Mouse (Mus musculus): ENCODE measurements around the gene Irf2.
"Not testable (repeated sequence)": the region's sequence is repeated elsewhere in the genome, so short reads cannot be mapped to it uniquely, and the experiment has no call there.

Irf2 gene

DNA sequence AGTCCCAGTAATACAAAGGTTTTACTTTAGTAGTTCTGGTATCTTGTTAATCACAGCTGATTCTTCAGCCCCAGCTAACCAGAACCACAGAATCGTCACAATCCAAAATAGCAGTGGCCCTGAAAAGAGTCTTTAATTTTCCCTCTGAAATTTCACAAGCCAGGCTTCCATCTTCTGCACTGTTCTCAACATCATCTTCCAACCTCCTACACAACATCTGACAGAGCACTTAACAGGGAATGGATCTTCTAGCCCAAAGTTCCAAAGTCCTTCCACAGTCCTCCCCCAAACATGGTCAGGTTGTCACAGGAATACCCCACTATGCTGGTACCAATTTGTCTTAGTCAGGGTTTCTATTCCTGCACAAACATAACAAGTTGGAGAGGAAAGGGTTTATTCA is 9.9 kb upstream of the Irf2 start:
- not testable (repeated sequence) for DNase-seq

DNA sequence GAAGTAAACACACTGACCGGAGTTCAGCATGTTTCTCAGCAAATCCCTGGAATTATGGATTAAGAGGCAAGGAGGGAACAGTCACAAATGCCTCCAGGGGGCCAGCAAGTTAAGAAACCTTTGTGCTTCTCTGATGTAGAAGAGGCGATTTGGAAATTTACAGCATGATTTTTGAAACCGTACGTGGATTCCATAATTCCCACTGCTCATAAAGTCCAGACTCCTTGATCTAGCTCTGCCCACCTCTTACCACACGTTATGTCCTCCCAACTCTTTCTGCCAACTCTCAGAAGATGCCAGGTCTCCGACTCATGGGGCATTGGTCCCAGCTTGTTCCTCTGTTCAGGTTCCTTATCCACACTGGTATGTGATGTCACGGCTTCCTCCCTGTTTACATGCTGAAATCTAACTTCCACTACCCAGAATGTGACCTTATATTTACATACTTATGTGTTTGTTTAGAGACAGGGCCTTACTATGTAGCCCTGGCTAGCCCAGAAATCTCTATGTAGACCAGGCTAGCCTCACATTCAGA is 7.1 kb upstream of the Irf2 start:
- no peak for DNase-seq

DNA sequence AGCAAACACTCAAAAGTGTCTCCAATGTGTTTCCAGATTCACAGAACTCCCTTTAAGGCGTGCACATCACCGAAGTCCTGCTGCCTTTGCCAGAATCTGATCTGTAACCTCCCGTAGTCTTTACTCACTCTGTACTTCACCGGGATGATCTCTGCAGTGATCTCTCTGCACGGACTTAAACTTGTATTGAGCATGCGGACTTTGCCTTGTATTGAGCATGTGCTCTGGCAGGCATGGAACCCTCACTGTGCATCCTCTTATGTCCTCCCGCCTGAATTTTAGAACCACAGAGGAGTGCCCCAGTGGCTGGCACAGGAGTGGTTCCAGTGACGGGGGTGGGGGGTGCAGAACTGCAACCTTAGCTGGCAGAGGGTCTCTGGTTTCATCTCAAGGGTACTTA is 5.9 kb upstream of the Irf2 start:
- no peak for DNase-seq

DNA sequence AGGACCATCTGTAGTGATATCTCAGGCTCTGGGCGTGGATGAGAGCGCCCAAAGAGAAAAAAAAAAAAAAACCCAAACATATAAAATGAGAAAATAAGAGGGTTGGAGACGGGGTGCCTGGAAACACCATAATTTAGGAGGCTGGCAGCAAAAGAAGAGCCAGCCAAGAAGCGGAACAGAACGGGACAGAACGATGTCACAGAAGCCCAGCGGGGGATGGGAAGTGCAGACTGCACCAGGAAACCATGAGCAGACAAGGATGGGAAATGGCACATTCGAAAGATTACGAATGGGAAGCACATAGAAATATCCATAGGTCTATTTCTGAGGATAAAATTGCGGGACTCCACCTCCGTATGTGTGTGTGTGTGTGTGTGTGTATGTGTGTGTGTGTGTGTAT is 4.0 kb upstream of the Irf2 start:
- DNase-seq: no peak

DNA sequence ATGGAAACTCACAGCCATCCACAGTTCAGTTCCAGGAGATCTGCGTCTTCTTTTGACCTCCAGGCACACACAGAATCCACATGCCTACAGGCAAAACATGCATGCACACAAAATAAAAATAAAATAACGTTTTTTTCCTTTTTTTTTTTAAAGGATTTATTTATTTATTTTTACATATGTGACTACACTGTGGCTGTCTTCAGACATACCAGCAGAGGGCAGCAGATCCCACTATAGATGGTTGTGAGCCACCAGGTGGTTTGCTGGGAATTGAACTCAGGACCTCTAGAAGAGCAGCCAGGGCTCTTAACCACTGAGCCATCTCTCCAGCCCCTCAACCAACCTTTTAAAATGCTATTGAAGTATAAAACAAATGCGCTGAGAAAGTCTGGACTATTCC is 3.3 kb upstream of the Irf2 start:
- no peak for DNase-seq

DNA sequence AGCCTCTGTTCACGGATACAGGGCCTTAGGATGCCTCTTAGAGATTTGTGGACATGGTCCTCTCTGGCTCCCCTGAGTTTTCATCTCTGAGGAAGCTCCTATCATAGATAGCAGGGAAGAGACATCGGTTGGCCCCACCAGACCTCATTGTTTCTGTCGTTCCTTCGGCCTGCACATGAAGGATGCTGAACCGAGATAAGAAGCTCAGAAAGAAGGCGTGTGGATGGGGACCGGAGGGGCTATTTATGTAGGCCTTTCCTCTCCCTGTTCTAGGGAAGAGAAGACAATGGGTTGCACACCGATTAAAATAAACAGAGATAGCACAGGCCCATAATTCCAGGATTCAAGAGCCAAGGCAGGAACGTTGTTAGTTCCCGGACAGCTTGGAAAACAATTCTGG is 2.1 kb upstream of the Irf2 start:
- no peak for DNase-seq

DNA sequence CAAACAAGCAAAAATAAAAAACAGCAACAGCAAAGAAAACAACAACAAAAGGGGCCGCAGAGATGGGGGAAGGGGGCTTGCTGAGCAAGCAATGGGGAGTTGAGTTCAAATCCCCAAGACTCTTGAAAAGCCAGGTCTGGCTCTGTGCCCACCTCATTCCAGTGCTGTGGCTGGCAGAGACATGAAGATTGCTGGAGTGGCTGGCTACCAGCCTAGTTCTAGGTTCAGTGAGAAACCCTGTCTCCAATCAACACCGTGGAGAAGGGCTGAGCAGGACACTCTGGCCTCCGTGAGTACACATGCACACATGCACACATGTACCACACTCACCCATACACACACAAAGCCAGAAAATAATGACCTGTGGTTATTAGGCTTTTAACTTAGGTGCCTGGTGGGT is 1.6 kb upstream of the Irf2 start:
- DNase-seq: peak; percentile 75 to 78

DNA sequence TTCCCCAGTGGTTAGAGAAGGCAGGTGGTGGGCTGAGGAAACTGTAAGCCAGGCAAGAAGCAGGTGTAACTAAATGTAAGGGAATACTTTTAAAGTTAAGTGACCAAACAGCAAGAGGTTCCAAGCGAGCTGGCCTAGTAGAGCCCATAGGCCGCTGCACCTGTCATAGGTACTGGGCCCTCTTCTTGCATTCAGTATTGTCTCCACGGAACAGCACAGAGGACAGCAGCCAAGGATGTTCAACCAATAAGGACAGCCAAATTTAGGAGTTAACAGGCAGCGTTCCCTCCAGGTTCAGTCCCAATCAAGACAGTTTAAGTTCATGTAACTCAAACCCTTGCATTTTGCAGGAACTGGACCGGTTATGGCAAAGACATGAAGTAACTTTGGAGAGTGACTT is 931 bp upstream of the Irf2 start:
- DNase-seq: no peak

DNA sequence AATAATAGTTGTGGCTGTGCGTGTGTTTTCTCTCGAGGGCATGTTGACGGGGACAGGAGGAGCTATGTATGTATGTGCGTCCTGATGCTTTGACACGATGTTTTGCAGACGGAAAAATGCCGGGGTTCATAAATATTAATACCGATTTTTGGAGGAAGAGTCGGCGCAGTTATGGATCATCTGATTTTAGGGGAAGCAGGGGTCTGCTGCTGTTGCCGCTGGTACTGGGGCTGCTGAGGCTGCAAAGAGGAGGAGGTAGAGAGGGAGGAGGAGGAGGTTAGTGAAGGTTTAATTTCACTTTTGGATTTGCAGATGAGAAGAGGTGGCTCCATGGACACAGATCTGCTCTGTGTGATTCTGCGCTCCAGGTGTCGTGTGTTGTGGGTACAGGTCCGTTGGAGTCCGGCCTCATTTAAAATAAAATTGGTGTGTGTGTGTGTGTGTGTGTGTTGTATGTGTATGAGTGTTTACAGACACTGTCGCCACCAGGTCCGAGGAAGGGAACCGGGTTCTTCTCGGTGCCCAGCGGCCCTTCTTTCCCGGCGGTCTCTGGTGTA is 502 bp downstream of the Irf2 start:
- peak; percentile 17 to 46 for DNase-seq

DNA sequence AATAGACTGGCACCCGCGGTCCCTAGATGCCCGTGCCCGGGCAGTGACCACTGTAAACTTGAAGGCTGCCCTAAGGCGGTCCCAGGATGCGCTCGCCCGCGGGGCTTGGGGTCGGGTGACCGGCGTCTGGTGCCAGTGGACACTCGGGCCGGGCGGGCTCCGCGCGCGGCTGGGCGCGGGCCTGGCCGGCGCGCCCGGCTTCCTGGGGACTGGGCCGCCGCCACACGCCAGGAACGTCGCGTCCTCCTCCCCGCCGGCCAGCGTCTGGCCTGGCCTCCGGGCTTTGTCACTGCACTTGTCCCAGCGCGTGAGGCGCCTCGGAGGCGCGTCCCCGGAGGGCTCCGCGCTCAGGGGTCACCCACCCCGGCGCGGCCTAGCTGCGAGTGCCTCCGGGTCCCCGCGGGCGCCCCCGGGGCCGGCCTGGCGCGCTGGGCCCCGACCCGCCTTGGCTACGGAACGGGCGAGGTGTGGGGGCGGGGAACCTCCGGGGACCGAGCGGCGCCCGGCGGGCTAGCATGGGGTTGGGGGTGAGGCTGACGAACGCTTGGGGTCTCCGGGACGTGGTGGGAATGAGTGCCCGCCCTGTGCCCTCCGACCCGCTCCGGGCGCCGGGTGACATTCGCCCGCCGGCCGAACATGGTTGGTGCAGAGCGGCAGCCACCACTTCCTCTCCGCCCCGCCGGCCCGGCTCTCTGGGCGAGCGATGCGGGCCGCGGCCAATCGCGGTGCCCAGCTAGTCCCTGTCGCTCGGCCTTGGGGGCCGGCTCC is 1.2 kb downstream of the Irf2 start:
- DNase-seq: peak; percentile 68 to 89

DNA sequence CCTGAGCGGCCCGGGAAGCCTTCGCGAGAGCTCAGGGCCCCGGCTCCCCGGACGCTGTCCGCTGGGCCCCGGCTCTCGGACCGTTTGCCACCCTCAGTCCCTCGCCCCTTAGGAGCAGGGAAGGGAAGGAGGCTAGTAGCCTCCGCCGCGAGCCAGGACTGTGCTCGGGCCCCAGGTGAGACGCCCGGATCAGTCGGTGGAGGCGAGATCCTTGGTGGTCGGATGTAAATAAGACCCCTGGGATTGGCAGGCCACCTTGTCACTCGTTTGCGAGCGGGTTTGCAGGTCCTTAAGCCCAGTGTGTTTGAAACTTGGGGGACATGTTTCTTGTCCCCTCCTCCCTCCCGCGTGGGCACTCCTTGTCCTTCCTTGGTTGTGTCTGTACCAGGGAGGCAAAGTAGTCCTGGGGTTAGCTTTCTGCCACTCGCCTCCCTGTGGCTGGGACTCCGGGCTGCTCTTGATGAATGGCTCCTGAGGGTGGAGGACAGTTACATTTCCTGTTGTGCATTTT is 1.8 kb downstream of the Irf2 start:
- DNase-seq: peak; percentile 64 to 83

DNA sequence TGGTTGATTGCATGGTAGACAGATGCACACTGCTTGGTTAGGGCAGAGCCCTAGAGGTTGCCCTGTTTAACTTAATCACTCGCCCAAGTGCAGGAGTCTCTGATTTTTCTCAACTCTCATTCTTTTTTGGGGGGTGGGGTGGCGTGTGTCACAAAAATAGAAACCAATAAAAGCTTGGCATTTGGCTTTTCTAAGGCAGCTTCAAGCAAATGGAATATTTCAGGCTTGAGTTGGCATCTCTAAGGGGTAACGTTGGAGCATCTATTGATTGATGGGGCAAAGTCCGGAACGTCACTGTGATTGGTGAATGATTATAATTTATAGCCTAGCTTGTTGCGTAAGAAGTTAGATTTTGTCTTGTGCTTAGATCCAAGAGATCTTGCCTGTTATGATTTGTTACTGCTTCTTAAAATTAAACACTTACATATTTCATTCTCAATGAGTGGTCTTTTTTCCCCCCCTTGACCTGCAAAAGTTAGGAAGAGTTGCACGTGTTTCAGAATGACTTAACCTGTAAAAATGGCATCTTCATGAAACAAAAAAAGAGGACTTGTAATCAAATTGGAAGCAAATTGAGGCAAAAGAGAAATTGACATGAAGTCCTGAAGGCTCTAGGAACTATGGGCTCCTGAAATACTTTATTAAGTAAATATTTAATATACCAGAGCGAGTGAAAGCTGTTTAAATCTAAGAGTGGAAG is 2.6 kb downstream of the Irf2 start:
- no peak for DNase-seq

DNA sequence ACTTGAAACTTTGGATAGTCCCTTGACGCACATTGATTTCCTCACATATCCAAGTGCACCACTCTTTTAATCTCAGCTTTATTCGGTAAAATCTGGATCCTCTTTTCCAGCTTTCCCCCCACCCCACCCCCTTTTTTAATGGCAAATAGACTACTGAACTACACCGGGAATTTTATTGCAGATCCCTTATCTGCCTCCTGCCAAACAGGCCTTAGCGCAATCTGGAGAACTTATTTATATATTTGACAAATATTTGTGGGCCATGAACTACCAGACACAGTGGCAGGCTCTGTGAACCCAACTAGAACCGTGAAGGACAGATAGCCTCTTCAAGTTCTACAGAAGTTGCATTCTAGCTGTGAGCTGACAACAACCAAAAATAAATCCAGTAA is 3.2 kb downstream of the Irf2 start:
- no peak for DNase-seq

DNA sequence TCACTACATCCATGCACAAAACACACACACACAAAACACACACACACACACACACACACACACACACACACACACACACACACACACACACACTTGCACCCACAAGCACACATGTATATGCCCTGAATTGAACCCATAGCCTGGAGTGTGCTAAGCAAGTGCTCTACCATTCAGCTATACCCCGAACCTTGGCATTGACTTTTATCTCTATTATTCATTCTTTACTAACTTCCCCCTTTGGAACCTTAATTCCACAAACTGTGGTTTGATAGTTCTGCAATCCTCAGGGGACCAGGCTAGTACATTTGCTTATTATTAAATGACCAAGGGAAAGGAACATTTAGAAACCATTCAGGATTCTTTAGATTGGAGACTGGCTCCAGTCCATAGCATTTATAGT is 5.9 kb downstream of the Irf2 start:
- no peak for DNase-seq

DNA sequence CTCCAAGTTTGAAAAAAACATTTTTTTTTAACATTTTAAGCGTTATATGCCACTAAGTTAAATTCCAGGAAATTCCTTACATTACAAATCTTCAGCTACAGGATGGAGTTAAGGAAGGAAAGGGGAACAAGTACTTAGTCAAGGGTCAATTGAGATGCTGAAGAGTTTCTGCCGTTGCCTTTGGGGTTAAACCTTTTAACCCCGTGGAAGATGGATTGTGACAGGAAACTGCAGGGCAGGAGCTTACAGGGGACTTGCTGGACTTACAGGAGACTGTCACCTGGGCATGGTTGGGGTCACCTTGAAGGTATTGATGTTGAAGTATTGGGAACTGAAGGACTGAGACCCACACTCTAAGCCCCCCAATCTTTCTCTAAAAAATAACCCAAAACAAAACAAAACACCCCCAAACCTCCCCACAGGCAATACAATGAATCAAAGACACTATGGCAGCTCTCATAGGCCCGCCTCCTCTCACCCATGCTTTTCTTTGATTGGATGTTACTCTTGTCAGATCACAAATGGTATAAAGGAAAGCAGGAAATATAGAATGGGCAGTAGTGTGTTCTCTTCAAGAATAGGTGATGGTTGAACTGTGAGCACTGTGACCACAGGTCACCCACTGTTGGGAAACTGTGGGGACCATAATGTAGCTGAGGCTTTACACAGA is 7.9 kb downstream of the Irf2 start:
- no peak for DNase-seq

DNA sequence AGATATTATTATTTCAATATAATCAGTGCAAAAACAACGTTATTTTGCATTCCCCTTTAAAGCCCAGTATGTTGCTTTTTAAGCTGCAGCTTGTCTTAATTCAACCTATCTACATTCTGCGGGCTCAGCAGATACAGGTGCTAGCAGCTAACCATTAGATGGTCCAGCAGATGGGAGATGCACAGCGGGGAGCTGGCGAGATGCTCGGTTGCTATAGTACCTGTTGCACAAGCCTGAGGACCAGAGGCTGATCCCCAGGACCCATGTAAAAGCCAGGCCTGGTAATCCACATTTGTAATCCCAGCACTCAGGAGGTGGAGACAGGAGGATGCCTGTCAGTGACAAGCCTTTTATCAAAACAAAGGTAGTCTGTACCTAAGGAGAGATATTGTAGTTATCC is 10.5 kb downstream of the Irf2 start:
- no peak for DNase-seq

DNA sequence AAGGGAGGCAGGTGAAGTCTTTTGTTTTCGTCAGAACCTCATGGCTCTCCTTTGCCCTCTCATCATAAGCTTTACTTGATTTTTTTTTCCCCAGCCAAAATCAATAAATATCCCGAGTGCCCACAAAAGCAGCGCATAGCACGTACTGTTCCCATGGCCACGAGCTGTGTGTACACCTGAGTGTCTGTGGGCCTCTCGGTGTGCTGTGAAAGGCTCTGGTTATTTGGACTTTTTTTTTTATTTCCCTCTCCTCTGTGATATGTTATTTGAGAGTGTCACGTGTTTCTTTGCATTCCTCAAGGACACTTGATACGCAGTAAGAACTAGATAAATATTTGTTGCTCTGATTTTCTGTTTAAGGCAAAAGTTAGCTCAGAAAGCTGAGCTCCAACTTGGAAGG is 11.0 kb downstream of the Irf2 start:
- no peak for DNase-seq

DNA sequence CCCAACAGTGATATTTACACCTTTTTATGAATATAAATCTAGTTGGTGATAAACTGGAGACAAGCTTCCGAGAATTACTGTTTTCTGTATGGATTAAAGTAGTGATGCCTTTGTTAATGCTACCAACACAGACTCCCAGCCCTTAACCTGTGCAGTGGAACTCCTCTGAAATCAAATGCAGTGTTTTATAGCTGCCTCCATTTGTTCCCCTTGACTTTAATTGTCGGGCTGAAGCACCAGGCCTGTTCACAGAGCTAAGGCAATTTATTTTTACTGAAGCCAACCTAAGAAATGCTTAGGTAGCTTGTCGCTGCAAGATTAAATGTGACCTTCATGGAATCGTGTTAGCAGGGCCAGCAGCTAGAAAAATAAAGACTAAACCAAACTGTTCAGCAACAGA is 11.6 kb downstream of the Irf2 start:
- DNase-seq: no peak

DNA sequence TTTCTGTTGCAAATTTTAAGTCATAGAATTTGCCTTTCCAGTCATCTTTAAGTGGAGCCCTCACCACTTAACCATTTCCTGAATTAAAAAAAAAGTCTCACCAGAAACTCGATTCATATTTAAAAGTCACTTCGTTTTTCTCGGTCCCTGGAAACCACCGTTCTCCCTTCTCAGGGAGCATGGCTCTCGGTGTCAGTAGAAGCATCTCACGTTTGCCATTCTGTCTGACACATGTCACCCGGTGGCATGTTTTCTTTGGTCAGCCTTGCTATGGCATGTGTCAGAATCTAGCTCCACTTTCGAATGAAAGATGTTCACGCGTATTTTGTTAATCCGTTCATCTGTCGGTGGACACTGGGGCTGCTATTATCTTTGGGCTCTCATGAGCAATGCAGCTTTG is 13.5 kb downstream of the Irf2 start:
- no peak for DNase-seq

DNA sequence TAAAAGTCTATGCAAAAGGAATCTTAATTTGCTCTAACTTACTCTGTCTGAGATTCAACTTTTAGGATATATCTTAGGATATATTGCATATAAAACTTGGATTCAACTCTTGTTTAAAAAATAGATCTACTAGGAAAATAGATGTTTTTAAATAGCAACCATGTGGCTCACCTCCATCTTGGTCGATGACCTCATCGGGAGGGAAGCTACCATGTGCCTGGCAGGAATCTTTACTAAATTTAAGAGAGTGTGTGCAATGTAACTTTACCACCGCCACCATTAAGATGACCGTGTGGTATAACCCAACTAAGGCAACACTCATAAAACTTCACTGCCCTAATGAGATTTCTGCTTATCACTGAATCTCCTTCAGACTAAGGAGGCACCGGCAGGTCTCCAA is 14.8 kb downstream of the Irf2 start:
- no peak for DNase-seq

DNA sequence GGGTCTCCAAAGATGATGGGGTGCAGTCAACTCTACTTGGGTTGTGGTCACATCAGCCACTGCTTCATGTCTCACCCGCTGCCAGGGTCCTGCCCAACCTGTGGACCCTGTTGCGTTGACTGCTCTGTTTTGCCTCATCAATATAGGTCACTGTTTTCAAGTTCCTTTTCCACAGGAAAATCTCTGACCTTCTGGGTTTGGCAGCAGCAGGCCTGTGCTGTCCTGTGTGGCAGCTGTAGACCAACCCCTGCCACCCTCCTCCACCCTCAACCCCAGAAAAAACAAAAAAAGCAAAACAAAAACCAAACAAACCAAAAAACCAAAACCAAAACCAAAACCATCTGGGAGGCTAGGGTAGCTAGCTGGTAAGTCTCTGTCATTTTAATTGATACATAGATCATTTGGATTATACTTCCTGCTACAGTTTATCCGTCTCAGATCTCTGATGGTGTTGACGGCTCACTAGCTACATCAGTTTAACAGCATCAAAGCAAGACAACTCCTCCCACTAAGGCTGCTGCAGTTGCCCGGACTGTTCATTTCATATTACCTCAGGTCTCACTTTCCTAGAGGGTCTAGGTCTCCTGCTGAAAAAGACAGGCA is 16.3 kb downstream of the Irf2 start:
- no peak for DNase-seq

DNA sequence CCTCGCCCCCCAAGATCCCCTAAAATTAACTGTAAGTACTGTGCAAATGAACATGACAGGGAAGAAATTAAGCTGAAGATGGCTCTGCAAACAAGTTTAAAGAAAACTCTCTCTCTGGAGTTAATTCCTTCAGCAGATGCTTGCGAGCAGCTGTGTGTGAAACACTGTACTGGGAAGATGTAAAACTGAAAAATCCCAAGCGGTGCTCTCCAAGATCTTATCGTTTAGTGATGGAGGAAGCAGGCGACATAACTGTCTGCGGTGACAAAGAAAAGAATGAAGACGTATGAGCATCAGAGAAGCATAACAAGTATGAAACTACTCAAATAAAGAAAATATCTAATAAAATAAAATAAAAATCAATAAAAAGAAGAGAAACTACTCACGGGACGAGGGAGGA is 18.1 kb downstream of the Irf2 start:
- no peak for DNase-seq

DNA sequence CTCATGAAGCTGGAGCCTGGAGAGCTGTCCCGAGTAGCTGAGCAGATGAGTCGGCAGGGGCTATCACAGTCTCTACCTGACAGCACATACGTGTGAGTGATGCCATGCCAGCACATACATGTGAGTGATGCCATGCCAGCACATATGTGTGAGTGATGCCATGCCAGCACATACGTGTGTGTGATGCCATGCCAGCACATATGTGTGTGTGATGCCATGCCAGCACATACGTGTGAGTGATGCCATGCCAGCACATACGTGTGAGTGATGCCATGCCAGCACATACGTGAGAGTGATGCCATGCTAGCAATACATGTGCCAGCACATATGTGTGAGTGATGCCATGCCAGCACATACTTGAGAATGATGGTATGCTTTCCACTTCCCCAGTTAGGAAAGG is 18.6 kb downstream of the Irf2 start:
- no peak for DNase-seq

All from kidney, postnatal 25 days (tissue).